Mouse (Mus musculus): ENCODE results near the gene Heatr5b.

The Heatr5b gene

GRCm38 (mm10) chr17:78768937-78769336 lies 66.2 kb downstream of the Heatr5b start:
- in situ Hi-C loops (cut with MboI, MseI) = no loop called here

GRCm38 (mm10) chr17:78767546-78767945 lies 67.6 kb downstream of the Heatr5b start:
- in situ Hi-C loops (cut with MboI, MseI) = no loop called here

GRCm38 (mm10) chr17:78766084-78766483 lies 69.1 kb downstream of the Heatr5b start:
- in situ Hi-C loops (cut with MboI, MseI) = no loop called here

GRCm38 (mm10) chr17:78763272-78763671 lies 71.9 kb downstream of the Heatr5b start:
- in situ Hi-C loops (cut with MboI, MseI) = no loop called here

GRCm38 (mm10) chr17:78752938-78753655 lies 82.1 kb downstream of the Heatr5b start:
- in situ Hi-C loops (cut with MboI, MseI) = no loop called here

- in situ Hi-C loops (cut with MboI, MseI) = no loop called here
Observed at GRCm38 (mm10) chr17:78752064-78752463, 83.1 kb downstream of the Heatr5b start.

GRCm38 (mm10) chr17:78748440-78748839 lies 86.7 kb downstream of the Heatr5b start:
- in situ Hi-C loops (cut with MboI, MseI) = no loop called here

- in situ Hi-C loops (cut with MboI, MseI) = no loop called here
Observed at GRCm38 (mm10) chr17:78738416-78738815, 96.7 kb downstream of the Heatr5b start.

GRCm38 (mm10) chr17:78737771-78738170 lies 97.4 kb downstream of the Heatr5b start:
- in situ Hi-C loops (cut with MboI, MseI) = no loop called here

- in situ Hi-C loops (cut with MboI, MseI) = no loop called here
Observed at GRCm38 (mm10) chr17:78737096-78737495, 98.1 kb downstream of the Heatr5b start, which contains the start of gene Strn. Gene Strn, minus strand, starts transcription at chr17:78737196.

- in situ Hi-C loops (cut with MboI, MseI) = no loop called here
Observed at GRCm38 (mm10) chr17:78736473-78736988, 98.6 kb downstream of the Heatr5b start.

GRCm38 (mm10) chr17:78735731-78736472 lies 99.3 kb downstream of the Heatr5b start:
- in situ Hi-C loops (cut with MboI, MseI) = no loop called here

- in situ Hi-C loops (cut with MboI, MseI) = no loop called here
Observed at GRCm38 (mm10) chr17:78734806-78735205, 100.4 kb downstream of the Heatr5b start.

- in situ Hi-C loops (cut with MboI, MseI) = no loop called here
Observed at GRCm38 (mm10) chr17:78732056-78732455, 103.1 kb downstream of the Heatr5b start.

- in situ Hi-C loops (cut with MboI, MseI) = no loop called here
Observed at GRCm38 (mm10) chr17:78726746-78727449, 108.3 kb downstream of the Heatr5b start.

GRCm38 (mm10) chr17:78724461-78725055 lies 110.6 kb downstream of the Heatr5b start:
- in situ Hi-C loops (cut with MboI, MseI) = no loop called here

- in situ Hi-C loops (cut with MboI, MseI) = no loop called here
Observed at GRCm38 (mm10) chr17:78721690-78722089, 113.5 kb downstream of the Heatr5b start.

- in situ Hi-C loops (cut with MboI, MseI) = no loop called here
Observed at GRCm38 (mm10) chr17:78719086-78719485, 116.1 kb downstream of the Heatr5b start.

- in situ Hi-C loops (cut with MboI, MseI) = no loop called here
Observed at GRCm38 (mm10) chr17:78710258-78710657, 124.9 kb downstream of the Heatr5b start.

- in situ Hi-C loops (cut with MboI, MseI) = no loop called here
Observed at GRCm38 (mm10) chr17:78708422-78708821, 126.7 kb downstream of the Heatr5b start.

- in situ Hi-C loops (cut with MboI, MseI) = no loop called here
Observed at GRCm38 (mm10) chr17:78702988-78703387, 132.2 kb downstream of the Heatr5b start.

Measured in T-helper 2 cell (primary cell).